Mouse (Mus musculus) heart, adult 2 months (tissue): Measurements from ENCODE around the gene Baz2a. TPM values are rescaled to one million over a fixed set of nuclear protein-coding genes. Genes with fewer than 3 reads are reported as not detected.

ENCODE experiments used
- DNase-seq, 2 experiments: peaks; one replicate each; pipeline ENCODE4 v3.0.0; 2021
- H3K27ac ChIP-seq: fragments of 200-600 bp; 2 replicates; pipeline ENCODE4 v1.8.1; 2022
- H3K27me3 ChIP-seq: fragments of 200-500 bp; 2 replicates; pipeline ENCODE4 v1.6.1; 2012; ENCODE audit warnings: mild to moderate bottlenecking, low read length, inconsistent platforms, mixed read lengths; ENCODE audit not compliant: control insufficient read depth, insufficient read depth
- H3K36me3 ChIP-seq: fragments of 200-500 bp; 2 replicates; pipeline ENCODE4 v1.6.1; 2012; ENCODE audit warnings: low read length, inconsistent platforms; ENCODE audit not compliant: control insufficient read depth, insufficient read depth
- H3K4me1 ChIP-seq: fragments of 200-500 bp; 2 replicates; pipeline ENCODE4 v1.6.1; 2011; ENCODE audit warnings: low read length; ENCODE audit not compliant: control insufficient read depth, insufficient read depth
- H3K4me3 ChIP-seq: fragments of 200-600 bp; 2 replicates; pipeline ENCODE4 v1.8.1; 2022
- H3K79me2 ChIP-seq: fragments of 200-500 bp; replicated peaks from 2 replicates; pipeline ENCODE4 v1.6.1; 2012; ENCODE audit warnings: mild to moderate bottlenecking, inconsistent platforms, low read length, moderate library complexity, mixed read lengths; ENCODE audit not compliant: control insufficient read depth, insufficient read depth
- H3K9ac ChIP-seq: fragments of 200-500 bp; 2 replicates; pipeline ENCODE4 v1.6.1; 2012; ENCODE audit warnings: low read depth, mild to moderate bottlenecking, control low read depth, inconsistent platforms, low read length, mixed read lengths
- CTCF ChIP-seq: fragments of 200-600 bp; IDR thresholded peaks from 2 replicates; pipeline ENCODE4 v1.8.1; 2022; ENCODE audit warnings: antibody characterized with exemption, mild to moderate bottlenecking, moderate library complexity
- EP300 ChIP-seq: fragments of 200-500 bp; IDR thresholded peaks from 2 replicates; pipeline ENCODE4 v1.6.1; 2011; ENCODE audit warnings: low read depth, low read length, control low read depth; ENCODE audit not compliant: insufficient read depth
- POLR2A ChIP-seq: fragments of 200-500 bp; IDR thresholded peaks from 2 replicates; pipeline ENCODE4 v1.6.1; 2011; ENCODE audit warnings: mild to moderate bottlenecking, low read depth, low read length, control low read depth; ENCODE audit not compliant: insufficient read depth
- WGBS: fragments of 180-500 bp; shearing (Covaris S2); methylation state at CpG from one replicate; pipeline ENCODE4 v1.1.7; 2018; 5-methylcytosine and 5-hydroxymethylcytosine counted together
- intact Hi-C: fragments of 180-260 bp; cut with DNase I; formaldehyde crosslinking; loops from one replicate; pipeline ENCODE4 v1.15.1; 2025
- polyA plus RNA-seq: library from polyadenylated mRNA; depleted of rRNA; stranded (reverse); fragments of >200 nt; gene quantifications from 2 replicates; pipeline ENCODE4 v1.2.3, GENCODE M21; 2012
- total RNA-seq, 2 experiments: library from RNA; stranded (reverse); gene quantifications; 2 replicates each; pipeline ENCODE4 v1.2.3; 2021

The Baz2a gene
- total and polyA plus RNA-seq, 3 experiments = 15.5 to 22.4 (median 18.4) TPM

DNA sequence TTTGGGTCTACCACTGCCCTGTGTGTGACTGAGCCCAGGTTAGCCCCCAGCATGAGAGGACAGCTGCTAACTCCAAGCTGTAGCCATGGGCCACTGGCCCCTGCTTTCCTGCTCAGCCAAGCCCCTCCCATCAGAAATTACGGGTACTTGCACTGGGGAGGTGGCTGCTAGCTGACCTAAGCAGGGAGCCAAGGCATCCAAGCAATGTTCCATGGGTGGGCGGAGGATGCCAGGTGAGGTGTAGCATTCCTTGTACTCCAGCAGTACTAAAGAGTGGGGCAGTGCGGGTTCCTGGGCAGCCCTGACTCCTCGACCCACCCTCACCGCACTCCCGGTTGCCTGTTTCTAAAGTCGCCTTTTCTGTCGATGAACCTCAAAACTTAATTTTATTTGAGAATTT, 36.8 kb downstream of the Baz2a start:
- Histone ChIP-seq H3K27ac (no peak overlapping the region), H3K9ac (no peak overlapping the region), H3K79me2 (no peaks in the 10 kb centered on the region), H3K4me1 (peaks cover 3% of the 10 kb centered on the region), H3K4me3 (no peak overlapping the region), H3K36me3 (no peaks in the 10 kb centered on the region), H3K27me3 (no peaks in the 10 kb centered on the region)
- TF ChIP-seq CTCF (no peak), EP300 (no peak), POLR2A (no peak)
- intact Hi-C loops = no loop called here
- DNase-seq = no peak
- 82% methylated on average over 8 of the region's 8 CpGs for WGBS

DNA sequence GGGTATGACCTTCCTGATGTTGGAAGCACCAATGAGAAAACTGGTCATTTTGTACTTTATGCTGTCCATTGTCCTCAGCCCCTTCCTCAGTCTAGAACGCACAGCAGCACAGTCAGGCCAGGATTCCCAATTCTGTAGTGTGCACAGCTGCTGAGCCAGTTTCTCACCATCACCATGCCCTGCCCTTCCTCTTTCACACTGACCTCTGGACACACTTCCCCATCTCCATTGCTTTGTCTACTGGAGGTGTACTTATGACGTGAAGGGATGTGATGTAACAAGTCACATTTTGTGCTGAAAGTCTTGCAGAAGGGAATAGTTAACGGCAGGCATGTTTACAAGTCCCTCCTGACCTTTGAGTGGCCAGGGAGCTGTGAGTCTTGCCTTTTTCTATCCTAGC, 39.9 kb downstream of the Baz2a start:
- TF ChIP-seq EP300 = 0 out of 2 replicates have a peak, but pooled peaks have one; percentile 12
- TF ChIP-seq POLR2A = no peak
- no peak for TF ChIP-seq CTCF
- no peak overlapping the region for H3K27ac ChIP-seq
- no peaks in the 10 kb centered on the region for H3K36me3 ChIP-seq
- H3K4me3 ChIP-seq = no peak overlapping the region
- no peak for DNase-seq
- no peaks in the 10 kb centered on the region for H3K79me2 ChIP-seq
- H3K4me1 ChIP-seq = peaks cover 3% of the 10 kb centered on the region
- no peak overlapping the region for H3K9ac ChIP-seq
- H3K27me3 ChIP-seq = no peaks in the 10 kb centered on the region
- WGBS = 62% methylated on average over 3 of the region's 3 CpGs
- intact Hi-C loops = loop anchor here (10.0 kb wide), 1 partner anchor 154 kb away; no protein-coding TSS in a partner anchor

DNA sequence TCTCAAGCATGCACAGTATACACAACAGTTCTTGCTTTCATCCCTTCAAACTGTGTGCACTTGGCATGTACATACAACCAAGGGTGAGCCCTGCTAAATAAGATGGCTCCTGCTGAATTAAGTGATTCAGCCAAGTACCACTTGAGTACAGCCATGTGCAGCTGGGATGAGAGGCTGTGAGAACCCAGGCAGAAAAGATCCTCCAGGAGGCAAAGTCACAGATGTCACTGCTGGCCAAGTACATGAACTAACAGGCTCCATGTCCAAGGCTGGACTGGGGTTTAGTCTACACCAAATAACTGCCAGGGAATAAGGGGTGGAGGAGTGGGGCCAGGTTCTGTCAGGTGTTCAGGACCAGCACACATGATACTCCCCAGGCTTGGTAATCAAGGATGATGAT, 40.4 kb downstream of the Baz2a start:
- DNase-seq = no peak
- peaks cover 3% of the 10 kb centered on the region for H3K4me1 ChIP-seq
- no peaks in the 10 kb centered on the region for H3K36me3 ChIP-seq
- no peaks in the 10 kb centered on the region for H3K79me2 ChIP-seq
- H3K27ac ChIP-seq = no peak overlapping the region
- H3K9ac ChIP-seq = no peak overlapping the region
- TF ChIP-seq EP300 = no peak
- no peak for TF ChIP-seq POLR2A
- TF ChIP-seq CTCF = no peak
- intact Hi-C loops = loop anchor here (10.0 kb wide), 1 partner anchor 153 kb away; no protein-coding TSS in a partner anchor
- no peaks in the 10 kb centered on the region for H3K27me3 ChIP-seq
- no peak overlapping the region for H3K4me3 ChIP-seq

DNA sequence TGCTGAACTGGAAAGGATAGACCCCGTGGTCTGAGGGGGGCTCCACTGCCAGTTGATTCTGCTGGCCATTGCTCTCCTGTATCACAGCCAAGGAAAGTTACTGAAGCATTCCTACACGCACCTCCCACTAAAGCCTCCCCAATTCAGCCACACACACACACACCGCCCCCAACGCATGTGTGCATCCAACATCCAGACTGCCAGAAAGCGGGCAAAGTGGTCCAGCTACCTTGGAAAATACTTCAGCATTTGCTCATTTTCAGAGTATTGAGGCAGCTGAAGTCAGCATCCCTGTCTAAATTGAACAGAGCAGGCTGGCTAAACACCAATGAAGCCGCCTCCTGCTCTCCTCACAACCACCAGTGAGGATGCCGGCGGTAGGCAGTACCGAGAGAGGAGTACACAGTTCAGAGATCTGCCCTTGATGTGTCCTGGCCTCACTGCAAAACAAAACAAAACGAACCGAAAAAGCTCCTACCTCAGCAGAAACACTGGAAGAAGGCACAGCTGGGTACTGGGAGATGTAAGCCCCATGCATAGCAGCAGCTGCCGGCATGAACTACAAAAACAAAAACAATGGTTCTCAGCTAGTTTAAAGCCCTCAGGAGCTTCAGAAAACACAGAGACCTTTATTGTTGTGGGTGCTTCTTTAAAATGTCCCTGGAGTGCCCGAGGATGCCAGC, 42.4 kb downstream of the Baz2a start:
- 69% methylated on average over 13 of the region's 13 CpGs for WGBS
- Histone ChIP-seq H3K4me3 (no peak overlapping the region), H3K27me3 (no peaks in the 10 kb centered on the region), H3K4me1 (peaks cover 2% of the 10 kb centered on the region; the same call in 1 of the 2 replicates), H3K36me3 (no peaks in the 10 kb centered on the region), H3K27ac (no peak overlapping the region), H3K9ac (no peak overlapping the region), H3K79me2 (no peaks in the 10 kb centered on the region)
- intact Hi-C loops = loop anchor here (10.0 kb wide), 1 partner anchor 151 kb away; no protein-coding TSS in a partner anchor
- no peak for DNase-seq
- TF ChIP-seq EP300 = no peak
- no peak for TF ChIP-seq CTCF
- no peak for TF ChIP-seq POLR2A

DNA sequence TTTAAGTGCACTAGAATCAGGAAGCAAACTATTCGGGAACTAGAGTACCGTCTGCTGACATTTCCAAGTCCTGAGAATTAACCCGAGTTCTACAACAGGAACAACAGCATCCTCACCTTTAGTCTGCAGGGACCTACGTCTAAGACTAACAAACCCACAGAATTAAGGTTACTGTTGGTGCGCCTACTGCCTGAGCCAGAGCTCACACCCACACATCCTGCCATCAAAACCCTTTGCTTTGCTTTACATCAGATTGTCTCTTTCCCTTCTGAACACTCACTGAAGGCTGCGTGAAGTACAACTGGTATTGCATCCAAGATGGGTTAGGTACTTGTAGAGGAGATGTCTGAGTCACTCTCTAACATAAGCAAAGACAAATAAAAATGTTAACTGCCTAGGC, 44.0 kb downstream of the Baz2a start:
- H3K4me3 ChIP-seq = no peak overlapping the region
- DNase-seq = no peak
- intact Hi-C loops = loop anchor here (10.0 kb wide), 1 partner anchor 149 kb away; no protein-coding TSS in a partner anchor
- no peaks in the 10 kb centered on the region for H3K27me3 ChIP-seq
- H3K36me3 ChIP-seq = no peaks in the 10 kb centered on the region
- H3K9ac ChIP-seq = no peak overlapping the region
- H3K4me1 ChIP-seq = peaks cover 2% of the 10 kb centered on the region; the same call in 1 of the 2 replicates
- no peak for TF ChIP-seq CTCF
- no peak for TF ChIP-seq EP300
- no peak for TF ChIP-seq POLR2A
- WGBS = 82% methylated on average over 6 of the region's 6 CpGs
- H3K79me2 ChIP-seq = no peaks in the 10 kb centered on the region
- no peak overlapping the region for H3K27ac ChIP-seq

DNA sequence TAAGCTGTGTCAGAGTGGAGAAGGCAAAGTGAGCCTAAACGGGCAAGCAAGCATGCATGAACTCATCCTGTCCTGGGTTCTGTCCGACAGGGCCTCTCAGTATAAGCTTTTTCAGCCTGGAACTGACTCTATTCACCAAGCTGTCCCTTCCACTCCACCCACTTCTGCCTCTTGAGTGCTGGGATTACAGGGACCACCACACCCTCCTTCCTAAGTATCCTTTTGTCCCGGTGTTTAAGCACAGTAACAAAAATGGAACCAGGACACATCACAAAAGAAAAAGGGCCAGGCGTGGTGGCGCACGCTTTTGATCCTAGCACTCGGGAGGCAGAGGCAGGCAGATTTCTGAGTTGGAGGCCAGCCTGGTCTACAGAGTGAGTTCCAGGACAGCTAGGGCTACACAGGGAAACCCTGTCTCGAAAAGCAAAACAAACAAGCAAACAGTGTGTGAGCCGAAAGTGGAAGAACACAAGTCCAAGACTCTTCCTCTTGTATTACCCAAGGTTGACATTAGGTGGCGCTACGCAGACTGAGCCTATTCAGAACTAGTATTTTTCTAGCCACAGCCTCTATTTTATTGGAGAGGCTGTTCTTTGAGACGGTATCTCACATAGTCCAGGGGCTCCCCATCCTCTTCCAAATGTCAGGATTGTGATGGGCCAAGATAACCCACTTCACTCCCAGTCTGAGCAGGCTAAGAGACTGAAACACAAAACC, 49.0 kb downstream of the Baz2a start:
- no peaks in the 10 kb centered on the region for H3K36me3 ChIP-seq
- no peak for DNase-seq
- TF ChIP-seq EP300 (no peak), POLR2A (no peak), CTCF (peak; percentile 92)
- no peak overlapping the region for H3K4me3 ChIP-seq
- no peak overlapping the region for H3K27ac ChIP-seq
- no peaks in the 10 kb centered on the region for H3K79me2 ChIP-seq
- intact Hi-C loops = loop anchor here (1.0 kb wide), 1 partner anchor 46 kb away; no protein-coding TSS in a partner anchor
- H3K27me3 ChIP-seq = no peaks in the 10 kb centered on the region
- 72% methylated on average over 12 of the region's 12 CpGs for WGBS
- no peak overlapping the region for H3K9ac ChIP-seq
- no peaks in the 10 kb centered on the region for H3K4me1 ChIP-seq
